Mouse (Mus musculus): ENCODE results near the gene Creld2. TPM values are rescaled to one million over a fixed set of nuclear protein-coding genes. Genes with fewer than 3 reads are reported as not detected.

Gene Creld2
- polyA plus RNA-seq, 1 experiment, result 37.5 TPM

- under 1% methylated on average over 39 of the region's 39 CpGs for WGBS
- TF ChIP-seq CTCF (IDR thresholded peaks at IDR 0.05; ENCODE audit: insufficient read depth, low read length) (0 out of 2 replicates have a peak, but pooled peaks have one; percentile 11), POLR2A (IDR thresholded peaks at IDR 0.05; ENCODE audit: borderline replicate concordance, extremely low read depth, low read depth, low read length) (peak; percentile 49; the same call in 1 of the 2 replicates)
Measured at GRCm38 (mm10) chr15:88837199-88837932, 17.9 kb downstream of the Creld2 start.

GRCm38 (mm10) chr15:88837977-88838376, 18.5 kb downstream of the Creld2 start:
- H3K4me1 ChIP-seq (ENCODE audit: control insufficient read depth, insufficient read depth, low read length), result peaks cover 15% of the 10 kb centered on the region
- H3K4me3 ChIP-seq (replicated peaks; ENCODE audit: extremely low read depth, low read depth, low read length), result peak overlapping the region; percentile 25
- under 1% methylated on average over 11 of the region's 11 CpGs for WGBS
- DNase-seq, result no peak
- no peak for TF ChIP-seq CTCF (IDR thresholded peaks at IDR 0.05; ENCODE audit: insufficient read depth, low read length)
- TF ChIP-seq POLR2A (IDR thresholded peaks at IDR 0.05; ENCODE audit: borderline replicate concordance, extremely low read depth, low read depth, low read length), result no peak

More at GRCm38 (mm10) chr15:88837199-88837932, 17.9 kb downstream of the Creld2 start:
- peak; percentile 76 for DNase-seq
- peaks cover 15% of the 10 kb centered on the region for H3K4me1 ChIP-seq (ENCODE audit: control insufficient read depth, insufficient read depth, low read length)
- H3K4me3 ChIP-seq (replicated peaks; ENCODE audit: extremely low read depth, low read depth, low read length), result peak overlapping the region; percentile 64

- no peak overlapping the region for H3K4me3 ChIP-seq (replicated peaks; ENCODE audit: extremely low read depth, low read depth, low read length)
- no peak for DNase-seq
- TF ChIP-seq POLR2A (IDR thresholded peaks at IDR 0.05; ENCODE audit: borderline replicate concordance, extremely low read depth, low read depth, low read length) (peak; percentile 38; the same call in 1 of the 2 replicates), CTCF (IDR thresholded peaks at IDR 0.05; ENCODE audit: insufficient read depth, low read length) (no peak)
- peaks cover 15% of the 10 kb centered on the region for H3K4me1 ChIP-seq (ENCODE audit: control insufficient read depth, insufficient read depth, low read length)
- 25% methylated on average over 9 of the region's 9 CpGs for WGBS
Measured at GRCm38 (mm10) chr15:88839271-88839670, 19.8 kb downstream of the Creld2 start.

GRCm38 (mm10) chr15:88840126-88840525, 20.7 kb downstream of the Creld2 start:
- peaks cover 15% of the 10 kb centered on the region for H3K4me1 ChIP-seq (ENCODE audit: control insufficient read depth, insufficient read depth, low read length)
- no peak for DNase-seq
- 55% methylated on average over 10 of the region's 10 CpGs for WGBS
- no peak overlapping the region for H3K4me3 ChIP-seq (replicated peaks; ENCODE audit: extremely low read depth, low read depth, low read length)
- TF ChIP-seq POLR2A (IDR thresholded peaks at IDR 0.05; ENCODE audit: borderline replicate concordance, extremely low read depth, low read depth, low read length) (peak; percentile 39; the same call in 1 of the 2 replicates), CTCF (IDR thresholded peaks at IDR 0.05; ENCODE audit: insufficient read depth, low read length) (no peak)

- Histone ChIP-seq H3K4me3 (replicated peaks; ENCODE audit: extremely low read depth, low read depth, low read length) (no peak overlapping the region), H3K4me1 (ENCODE audit: control insufficient read depth, insufficient read depth, low read length) (peaks cover 15% of the 10 kb centered on the region)
- WGBS, result 83% methylated on average over 2 of the region's 2 CpGs
- no peak for TF ChIP-seq CTCF (IDR thresholded peaks at IDR 0.05; ENCODE audit: insufficient read depth, low read length)
- no peak for TF ChIP-seq POLR2A (IDR thresholded peaks at IDR 0.05; ENCODE audit: borderline replicate concordance, extremely low read depth, low read depth, low read length)
- DNase-seq, result no peak
Measured at GRCm38 (mm10) chr15:88841160-88841559, 21.7 kb downstream of the Creld2 start.

- 95% methylated on average over 3 of the region's 3 CpGs for WGBS
- peaks cover 15% of the 10 kb centered on the region for H3K4me1 ChIP-seq (ENCODE audit: control insufficient read depth, insufficient read depth, low read length)
- no peak for DNase-seq
- TF ChIP-seq POLR2A (IDR thresholded peaks at IDR 0.05; ENCODE audit: borderline replicate concordance, extremely low read depth, low read depth, low read length), result no peak
- no peak for TF ChIP-seq CTCF (IDR thresholded peaks at IDR 0.05; ENCODE audit: insufficient read depth, low read length)
- H3K4me3 ChIP-seq (replicated peaks; ENCODE audit: extremely low read depth, low read depth, low read length), result no peak overlapping the region
Measured at GRCm38 (mm10) chr15:88841580-88842299, 22.3 kb downstream of the Creld2 start.

GRCm38 (mm10) chr15:88842300-88842673, 22.8 kb downstream of the Creld2 start:
- peaks cover 15% of the 10 kb centered on the region for H3K4me1 ChIP-seq (ENCODE audit: control insufficient read depth, insufficient read depth, low read length)
- no peak for DNase-seq
- no peak for TF ChIP-seq POLR2A (IDR thresholded peaks at IDR 0.05; ENCODE audit: borderline replicate concordance, extremely low read depth, low read depth, low read length)
- TF ChIP-seq CTCF (IDR thresholded peaks at IDR 0.05; ENCODE audit: insufficient read depth, low read length), result no peak
- 69% methylated on average over 3 of the region's 3 CpGs for WGBS
- H3K4me3 ChIP-seq (replicated peaks; ENCODE audit: extremely low read depth, low read depth, low read length), result no peak overlapping the region

- no peak overlapping the region for H3K4me3 ChIP-seq (replicated peaks; ENCODE audit: extremely low read depth, low read depth, low read length)
- TF ChIP-seq POLR2A (IDR thresholded peaks at IDR 0.05; ENCODE audit: borderline replicate concordance, extremely low read depth, low read depth, low read length) (no peak), CTCF (IDR thresholded peaks at IDR 0.05; ENCODE audit: insufficient read depth, low read length) (no peak)
- no peak for DNase-seq
- 52% methylated on average over 8 of the region's 8 CpGs for WGBS
- H3K4me1 ChIP-seq (ENCODE audit: control insufficient read depth, insufficient read depth, low read length), result peaks cover 10% of the 10 kb centered on the region
Measured at GRCm38 (mm10) chr15:88843486-88844097, 24.1 kb downstream of the Creld2 start.

- Histone ChIP-seq H3K4me1 (ENCODE audit: control insufficient read depth, insufficient read depth, low read length) (peaks cover 2% of the 10 kb centered on the region; the same call in 1 of the 2 replicates), H3K4me3 (replicated peaks; ENCODE audit: extremely low read depth, low read depth, low read length) (no peak overlapping the region)
- no peak for DNase-seq
- 92% methylated on average over 7 of the region's 7 CpGs for WGBS
- no peak for TF ChIP-seq POLR2A (IDR thresholded peaks at IDR 0.05; ENCODE audit: borderline replicate concordance, extremely low read depth, low read depth, low read length)
- TF ChIP-seq CTCF (IDR thresholded peaks at IDR 0.05; ENCODE audit: insufficient read depth, low read length), result no peak
Measured at GRCm38 (mm10) chr15:88844966-88845365, 25.5 kb downstream of the Creld2 start.
